Mouse (Mus musculus) cerebellum, adult 11 months (tissue): ENCODE results near the gene Tldc1.

Experiments
- DNase-seq: peaks from one replicate; pipeline ENCODE4 v3.0.0; 2022

The Tldc1 gene

DNA sequence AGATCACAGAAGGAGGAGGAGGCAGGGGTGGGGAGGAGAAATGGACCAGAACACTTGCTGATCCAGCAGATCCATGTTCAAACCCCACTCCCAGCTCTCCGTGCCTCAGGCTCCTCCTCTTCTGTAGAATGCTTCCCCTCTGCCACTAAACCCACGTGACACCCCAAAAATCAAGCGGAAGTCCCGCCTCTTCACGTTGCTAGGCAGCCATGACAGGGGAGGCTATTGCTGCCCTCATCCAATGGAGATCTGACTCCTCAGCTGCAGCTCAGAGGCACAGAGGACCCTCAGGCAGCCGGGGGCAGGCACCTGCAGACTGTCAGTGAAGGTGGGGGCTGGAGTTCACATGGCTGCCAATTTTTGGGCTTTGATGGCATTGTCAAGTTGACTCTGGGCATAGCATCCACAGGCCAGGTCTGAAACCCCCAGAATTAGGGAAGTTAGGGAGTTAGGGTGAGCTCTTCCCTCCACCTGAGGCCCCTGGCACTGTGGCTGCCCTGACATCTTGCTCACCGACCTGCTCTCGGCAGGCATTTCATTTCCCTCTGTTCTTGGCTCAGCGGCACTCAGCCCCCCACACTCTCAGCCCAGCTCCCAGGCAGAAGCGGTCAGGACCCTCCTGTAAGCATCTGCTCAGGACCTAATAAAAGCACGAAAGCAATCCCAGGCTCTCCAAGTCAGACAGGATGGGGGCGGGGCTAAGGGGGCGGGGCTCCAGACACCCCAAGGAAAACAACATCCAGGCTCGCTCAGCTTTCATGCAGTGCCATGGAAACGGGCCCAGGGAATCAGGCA is 20.2 kb upstream of the Tldc1 start:
- DNase-seq, result no peak

GRCm38 (mm10) chr8:119795651-119796050 is 17.4 kb upstream of the Tldc1 start:
- DNase-seq, result no peak

DNA sequence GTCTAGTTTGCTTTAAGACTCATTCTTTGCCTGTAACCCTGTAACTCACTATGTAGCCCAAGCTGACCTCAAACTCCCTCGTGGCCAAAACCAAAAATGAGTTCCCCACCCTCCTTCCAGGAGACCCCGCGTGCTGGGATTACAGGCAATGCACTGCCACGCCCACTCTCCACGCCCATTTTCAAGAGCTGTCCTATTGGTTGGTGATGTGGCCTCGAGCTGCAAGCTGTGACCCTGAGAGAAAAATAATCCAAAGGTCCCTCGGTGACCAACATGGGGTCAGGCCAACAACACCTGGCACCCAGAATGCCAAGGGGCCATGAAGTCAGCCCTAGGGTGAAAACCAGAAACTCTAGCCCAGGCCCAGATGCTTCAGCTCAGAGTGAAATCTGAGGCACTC is 16.5 kb upstream of the Tldc1 start:
- DNase-seq, result no peak

- DNase-seq, result no peak
Measured at GRCm38 (mm10) chr8:119791804-119792704, 13.8 kb upstream of the Tldc1 start.

GRCm38 (mm10) chr8:119789581-119789980 is 11.4 kb upstream of the Tldc1 start:
- no peak for DNase-seq

DNA sequence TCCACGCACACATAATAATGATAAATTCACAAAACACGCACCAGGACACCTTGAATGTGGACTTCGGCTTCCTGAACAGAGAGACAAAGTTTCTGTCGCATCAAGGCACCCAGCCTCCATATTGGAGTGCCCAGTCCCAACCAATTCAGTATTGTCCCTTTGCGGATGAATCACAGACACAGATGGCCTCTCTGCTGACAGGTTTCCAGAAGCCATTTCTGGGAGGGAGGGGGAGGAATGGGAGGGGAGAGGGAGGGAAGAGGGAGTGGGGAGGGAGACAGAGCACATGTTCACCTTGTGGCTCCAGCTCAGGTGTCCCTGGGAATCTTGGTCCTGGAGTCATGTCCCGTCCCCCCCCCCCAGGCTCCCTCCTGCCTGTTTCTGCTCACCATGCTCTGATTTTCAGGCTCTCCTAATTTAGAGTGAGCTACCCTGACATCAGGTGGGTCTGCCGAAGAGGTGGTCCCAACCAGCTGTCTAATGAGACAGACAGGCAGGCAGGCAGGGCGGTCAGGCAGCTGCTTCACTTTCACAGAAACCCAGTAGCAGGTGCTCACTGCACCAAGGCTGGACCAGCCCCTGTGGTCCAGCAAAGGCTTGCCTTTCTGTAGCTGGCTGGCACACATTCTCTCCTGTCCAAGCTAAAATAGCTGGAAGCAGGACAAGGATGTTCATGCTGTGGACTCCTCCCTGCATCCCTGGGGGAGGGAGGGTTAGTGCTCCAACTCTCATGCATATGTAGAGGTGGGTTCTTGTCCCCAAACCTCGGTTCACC is 10.6 kb upstream of the Tldc1 start:
- DNase-seq, result peak; percentile 44

DNA sequence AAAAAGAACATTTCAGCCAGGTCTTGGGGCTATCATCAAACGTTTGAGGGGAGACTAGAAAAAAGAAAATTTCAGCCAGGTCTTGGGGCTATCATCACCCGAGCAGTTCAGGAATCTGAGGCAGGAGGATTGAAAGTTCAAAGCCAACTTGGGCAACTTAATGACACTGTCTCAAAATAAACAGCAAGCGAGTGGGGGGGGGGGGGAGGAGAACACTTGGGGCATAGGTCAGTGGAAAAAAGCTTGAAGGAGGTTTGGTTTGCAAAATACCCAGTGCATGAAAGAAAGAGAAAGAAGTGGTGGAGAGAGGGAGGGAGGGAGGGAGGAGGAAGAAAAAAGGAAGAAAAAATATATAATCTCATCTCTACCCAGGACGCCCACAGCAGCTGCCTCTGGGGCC is 9.1 kb upstream of the Tldc1 start:
- no peak for DNase-seq

DNA sequence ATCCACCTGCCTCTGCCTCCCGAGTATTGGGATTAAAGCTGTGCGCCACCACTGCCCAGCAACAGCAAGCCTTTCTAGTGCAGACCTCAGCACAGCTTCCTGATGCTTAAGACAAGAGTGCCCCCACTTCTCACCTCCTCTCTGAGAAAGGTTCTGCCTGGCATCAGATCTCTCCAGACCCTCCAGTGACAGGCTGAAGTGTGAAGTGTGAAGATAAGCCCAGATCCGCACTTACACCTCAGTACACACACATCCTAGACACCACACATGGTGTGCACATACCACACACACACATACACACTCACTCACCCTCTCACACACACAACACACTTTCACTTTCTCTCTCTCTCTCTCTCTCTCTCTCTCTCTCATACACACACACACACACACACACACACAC is 8.7 kb upstream of the Tldc1 start:
- no peak for DNase-seq

GRCm38 (mm10) chr8:119785764-119786405 is 7.7 kb upstream of the Tldc1 start:
- DNase-seq, result no peak

DNA sequence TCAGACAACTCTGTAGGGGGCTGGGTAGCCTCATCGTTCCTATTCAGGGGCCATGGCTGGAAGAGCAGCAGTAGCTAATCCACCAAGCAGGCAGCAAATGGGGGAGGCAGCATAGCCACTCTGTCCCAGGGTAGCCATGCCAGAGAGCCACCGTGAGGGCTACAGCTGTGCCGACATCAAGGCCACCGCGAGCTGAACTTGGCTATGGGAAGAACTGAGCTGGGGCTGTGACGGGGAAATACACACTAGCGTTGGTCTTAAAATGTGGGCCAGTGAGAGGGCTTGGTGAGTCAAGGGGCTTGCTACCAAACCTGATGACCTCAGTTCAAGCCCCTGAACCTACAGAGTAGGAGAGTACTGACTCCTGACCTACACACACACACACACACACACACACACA is 6.5 kb upstream of the Tldc1 start:
- DNase-seq, result no peak

DNA sequence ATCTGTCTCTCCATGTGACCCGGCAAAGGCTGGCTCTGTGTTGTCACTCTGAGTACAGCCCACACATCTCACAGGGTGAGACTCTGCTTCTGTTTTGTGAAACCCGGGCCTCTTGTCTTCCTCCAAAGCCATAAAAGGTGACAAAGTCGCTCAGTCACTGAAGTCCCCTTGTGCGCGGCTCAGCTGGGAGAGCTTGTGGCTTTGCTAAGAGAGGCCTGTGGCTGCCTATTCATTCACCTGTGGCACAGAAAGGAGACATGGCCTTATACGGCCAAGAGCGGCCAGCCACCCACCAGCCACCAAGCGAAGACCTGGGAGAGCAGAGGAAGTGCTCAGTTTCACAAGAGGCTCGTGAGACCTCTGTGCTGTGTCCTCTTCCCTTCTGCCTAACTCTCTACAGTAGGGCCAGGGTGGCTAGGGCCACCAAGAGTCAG is 5.9 kb upstream of the Tldc1 start:
- no peak for DNase-seq

GRCm38 (mm10) chr8:119783579-119783978 is 5.4 kb upstream of the Tldc1 start:
- DNase-seq, result no peak

DNA sequence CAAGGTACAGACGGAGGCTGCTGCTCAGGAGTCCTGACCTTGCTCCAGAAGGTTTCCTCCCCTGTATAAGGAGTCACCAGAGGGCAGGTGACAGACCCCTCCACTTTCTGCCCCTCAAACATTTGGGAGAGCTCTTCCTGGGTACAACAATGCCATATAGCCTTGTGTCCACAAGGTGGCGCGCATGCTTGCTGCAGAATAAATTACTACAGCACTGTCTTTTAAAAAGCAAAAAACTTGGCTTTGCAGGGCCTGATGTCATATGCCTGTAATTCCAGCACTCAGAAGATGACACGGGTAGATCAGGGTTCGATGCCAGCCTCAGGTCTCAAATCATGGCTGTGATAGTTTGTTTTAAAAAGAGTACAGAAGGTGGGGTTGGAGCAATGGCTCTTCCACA is 4.5 kb upstream of the Tldc1 start:
- peak; percentile 77 for DNase-seq

DNA sequence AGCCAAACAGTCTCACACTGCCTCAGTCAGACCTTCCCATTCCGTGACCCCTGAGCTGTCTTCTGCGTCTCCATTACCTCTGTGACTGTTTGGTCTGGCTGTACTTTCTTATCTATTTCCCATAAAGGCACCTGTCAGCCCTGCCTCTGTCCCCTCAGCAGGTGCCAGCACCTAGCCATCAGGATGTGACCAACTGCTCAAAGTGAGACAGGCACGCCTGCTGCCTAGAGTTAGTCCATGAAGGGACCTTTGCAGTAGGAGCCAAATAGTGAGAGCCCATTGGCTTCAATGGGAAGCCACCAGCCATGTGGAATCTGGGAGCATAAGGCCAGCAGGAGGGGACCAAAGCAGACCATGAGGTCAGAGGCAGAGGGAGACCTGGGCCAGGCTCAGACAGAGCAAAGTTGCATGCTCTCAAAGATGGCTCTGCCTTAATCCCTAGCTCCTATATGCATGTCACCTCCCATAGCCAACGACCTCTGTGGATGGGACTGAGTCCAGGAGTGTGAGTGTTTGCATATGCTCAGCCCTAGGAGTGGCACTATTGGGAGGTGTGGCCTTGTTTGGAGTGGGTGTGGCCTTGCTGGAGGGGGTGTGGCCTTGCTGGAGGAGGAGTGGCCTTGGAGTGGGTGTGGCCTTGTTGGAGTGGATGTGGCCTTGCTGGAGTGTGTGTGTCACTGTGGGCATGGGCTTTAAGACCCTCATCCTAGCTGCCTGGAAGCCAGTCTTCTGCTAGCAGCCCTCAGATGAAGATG is 3.0 kb upstream of the Tldc1 start:
- peak; percentile 48 for DNase-seq

- DNase-seq, result no peak
Measured at GRCm38 (mm10) chr8:119780402-119781049, 2.3 kb upstream of the Tldc1 start.

DNA sequence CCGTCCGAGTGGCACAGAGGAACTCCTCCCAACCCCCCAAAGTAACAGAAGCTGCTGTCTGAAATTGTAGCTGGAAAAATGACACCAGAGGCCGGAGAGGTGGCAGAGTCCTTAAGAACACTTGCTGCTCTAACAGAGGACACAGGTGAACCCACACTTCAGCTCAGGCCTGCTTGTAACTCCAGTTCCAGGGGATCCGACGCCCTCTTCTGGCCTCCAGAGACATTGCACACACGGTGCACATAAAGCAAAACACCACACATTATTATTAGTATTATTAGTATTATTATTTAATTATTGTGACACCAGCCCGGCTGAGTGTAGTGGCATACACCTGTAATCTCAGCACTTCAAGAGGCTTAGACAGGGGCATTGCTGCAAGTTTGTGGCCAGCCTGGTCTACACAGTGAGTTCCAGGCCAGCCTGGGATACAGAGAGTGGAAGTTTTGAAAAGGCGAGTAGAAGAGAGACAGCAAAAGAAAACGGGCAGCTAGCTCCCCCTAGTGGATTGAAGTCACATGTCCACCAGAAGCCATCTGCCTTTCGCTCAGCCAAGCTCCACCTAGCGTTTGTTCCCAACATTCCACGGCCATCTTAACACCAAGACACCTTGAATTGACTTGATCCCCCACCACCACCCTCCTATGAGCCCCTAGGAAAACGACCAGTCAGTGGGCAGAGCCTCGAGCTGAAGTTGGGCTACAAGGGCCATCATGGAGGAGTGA is 959 bp upstream of the Tldc1 start:
- peak; percentile 79 for DNase-seq

- DNase-seq, result peak; percentile 57
Measured at GRCm38 (mm10) chr8:119777765-119778164, 451 bp downstream of the Tldc1 start.

DNA sequence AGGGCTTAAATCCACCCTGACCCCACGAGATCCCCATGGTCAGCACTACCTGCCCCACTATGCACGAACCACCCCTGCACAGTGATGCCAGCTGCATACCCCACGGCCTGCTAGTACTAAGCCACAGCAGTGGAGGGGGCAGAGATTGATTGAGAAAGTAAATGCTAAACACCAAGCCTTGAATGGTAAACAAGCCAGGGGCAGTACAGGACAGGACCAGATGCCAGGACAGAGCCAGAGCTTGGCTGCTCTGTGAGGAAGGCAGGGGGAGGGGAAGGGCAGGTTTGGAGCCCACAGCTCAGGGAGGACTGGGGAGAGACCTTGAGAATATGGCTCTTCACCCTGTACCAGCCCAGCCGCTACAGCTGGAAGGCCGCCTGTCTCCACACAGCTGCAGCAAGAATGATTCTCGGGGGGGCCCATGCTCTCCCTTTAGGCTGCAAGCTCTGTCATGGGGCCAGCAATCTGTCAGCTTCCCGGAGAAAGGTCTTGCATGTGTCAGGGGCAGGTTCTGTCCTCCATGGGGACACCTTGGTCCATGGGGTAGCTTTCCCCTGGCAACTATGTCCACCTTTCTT is 1.5 kb downstream of the Tldc1 start:
- DNase-seq, result no peak

- no peak for DNase-seq
Measured at GRCm38 (mm10) chr8:119765761-119766444, 12.3 kb downstream of the Tldc1 start.

GRCm38 (mm10) chr8:119765311-119765710 is 12.9 kb downstream of the Tldc1 start:
- no peak for DNase-seq
